Mouse (Mus musculus): ENCODE results near the gene Ajuba.

DNA sequence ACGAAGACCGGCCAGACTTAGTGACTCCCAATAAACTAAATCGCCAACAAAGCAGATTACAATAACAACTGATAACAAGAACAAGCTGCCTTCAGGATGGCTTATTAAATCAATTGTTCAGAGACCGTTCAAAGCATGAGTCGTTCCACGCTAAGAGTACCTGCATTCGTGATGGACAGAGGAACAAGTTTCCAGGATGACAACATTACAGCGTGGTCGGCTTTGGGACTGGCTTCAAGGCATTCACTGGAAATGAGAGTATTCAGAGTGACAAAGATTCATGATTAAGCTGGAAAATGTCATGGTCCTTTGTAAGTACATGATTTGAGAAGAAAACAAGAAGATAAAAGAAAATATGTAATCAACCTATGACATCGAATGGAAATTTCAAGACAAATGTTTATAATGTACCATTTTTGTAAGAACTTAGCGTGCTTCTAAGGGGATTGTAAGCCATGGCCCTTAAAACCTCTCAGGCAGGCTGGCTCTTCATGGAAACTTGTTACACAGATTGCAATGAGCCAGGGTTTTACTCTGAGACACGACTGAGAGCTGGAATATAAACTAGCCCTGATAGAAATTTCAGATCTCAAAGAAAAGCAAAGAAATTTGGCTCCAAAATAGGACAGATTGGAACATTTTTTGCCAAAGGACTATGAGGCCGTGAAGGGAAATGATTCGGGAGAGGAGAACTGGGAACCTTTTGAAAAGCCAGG, 16.7 kb downstream of the Ajuba start:
- TF ChIP-seq CTCF (IDR thresholded peaks at IDR 0.05) (no peak), EP300 (IDR thresholded peaks at IDR 0.05) (no peak)
